Mouse (Mus musculus) CH12.LX (cell line): ENCODE measurements at regions not wholly inside any gene's neighbourhood (a gene's known extent, or its start where the extent isn't known, plus 50 kb on each side); places are given as distances from the start of the nearest gene placed in this dataset.

ENCODE experiments used
- CTCF ChIP-seq, 2 experiments: IDR thresholded peaks in 1 of 2; conservative IDR thresholded peaks in 1 of 2; 2 replicates each; pipeline ENCODE4 v1.5.1; 2011 to 2012; ENCODE audit warnings: low read depth in 2 of 2, low read length in 2 of 2, improper control_type of control experiment in 1 of 2, inconsistent platforms in 1 of 2, mild to moderate bottlenecking in 1 of 2, moderate library complexity in 1 of 2
- EP300 ChIP-seq: IDR thresholded peaks from 2 replicates; pipeline ENCODE4 v1.6.1; 2011; ENCODE audit warnings: low read length, improper control_type of control experiment
- ETS1 ChIP-seq: conservative IDR thresholded peaks from 2 replicates; pipeline ENCODE4 v1.6.1; 2012; ENCODE audit warnings: low read depth, mild to moderate bottlenecking, inconsistent platforms, low read length, improper control_type of control experiment, moderate library complexity
- GABPA ChIP-seq: IDR thresholded peaks from 2 replicates; pipeline ENCODE4 v1.6.1; 2012; ENCODE audit warnings: low read depth, low read length, improper control_type of control experiment, inconsistent platforms; ENCODE audit not compliant: insufficient replicate concordance
- MAX ChIP-seq: IDR thresholded peaks from 2 replicates; pipeline ENCODE4 v1.6.1; 2011; ENCODE audit warnings: low read length, improper control_type of control experiment
- MAZ ChIP-seq: IDR thresholded peaks from 2 replicates; pipeline ENCODE4 v1.6.1; 2012; ENCODE audit warnings: low read depth, mild to moderate bottlenecking, inconsistent platforms, low read length, improper control_type of control experiment, moderate library complexity
- POLR2A ChIP-seq: IDR thresholded peaks from 2 replicates; pipeline ENCODE4 v1.6.1; 2011; ENCODE audit warnings: low read depth, mild to moderate bottlenecking, improper control_type of control experiment, low read length
- RCOR1 ChIP-seq: conservative IDR thresholded peaks from 2 replicates; pipeline ENCODE4 v1.6.1; 2012; ENCODE audit warnings: low read depth, mild to moderate bottlenecking, inconsistent platforms, low read length, improper control_type of control experiment
- TBP ChIP-seq: conservative IDR thresholded peaks from 2 replicates; pipeline ENCODE4 v1.6.1; 2011; ENCODE audit warnings: low read depth, low read length, improper control_type of control experiment
- ZC3H11A ChIP-seq: IDR thresholded peaks from 2 replicates; pipeline ENCODE4 v1.6.1; 2012; ENCODE audit warnings: low read depth, mild to moderate bottlenecking, inconsistent platforms, low read length, improper control_type of control experiment
- ZKSCAN1 ChIP-seq: IDR thresholded peaks from 2 replicates; pipeline ENCODE4 v1.6.1; 2012; ENCODE audit warnings: low read depth, inconsistent platforms, low read length, improper control_type of control experiment, borderline replicate concordance

DNA sequence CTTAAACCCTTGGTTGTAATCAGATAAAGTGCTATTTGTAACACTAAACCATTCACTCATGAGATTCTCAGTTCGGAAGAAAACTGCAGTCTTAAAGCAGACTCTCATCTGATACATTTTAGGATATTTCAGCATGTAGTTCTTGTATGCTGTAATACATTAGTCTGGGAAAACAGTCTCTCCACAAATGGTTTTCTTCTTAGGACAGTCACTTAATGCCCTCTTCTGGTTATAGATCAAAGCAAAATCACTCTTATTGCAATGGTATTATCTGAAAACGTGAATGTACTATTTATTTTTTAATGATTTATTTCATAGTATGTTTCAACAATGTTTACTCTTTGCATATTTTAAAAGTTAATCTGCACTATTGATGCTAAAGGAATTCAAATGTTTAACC lies 106.4 kb upstream of the Ugt8a start:
- no peak for TF ChIP-seq ZKSCAN1
- no peak for TF ChIP-seq ZC3H11A
- no peak for TF ChIP-seq RCOR1
- TF ChIP-seq CTCF (conservative IDR thresholded peaks at IDR 0.05 in 1 of 2, IDR thresholded peaks at IDR 0.05 in 1 of 2; ENCODE audit: low read depth in 2 of 2, low read length in 2 of 2): no peak
- TF ChIP-seq ETS1: no peak
- no peak for TF ChIP-seq MAZ
- no peak for TF ChIP-seq GABPA
- TF ChIP-seq MAX: no peak
- no peak for TF ChIP-seq EP300
- no peak for TF ChIP-seq TBP
- no peak for TF ChIP-seq POLR2A
